Mouse (Mus musculus): ENCODE data around the gene Prdm10. TPM values are rescaled to one million over a fixed set of nuclear protein-coding genes. Genes with fewer than 3 reads are reported as not detected.

Prdm10 gene
- polyA plus RNA-seq, 2 experiments, result 2.3 to 4.9 TPM

DNA sequence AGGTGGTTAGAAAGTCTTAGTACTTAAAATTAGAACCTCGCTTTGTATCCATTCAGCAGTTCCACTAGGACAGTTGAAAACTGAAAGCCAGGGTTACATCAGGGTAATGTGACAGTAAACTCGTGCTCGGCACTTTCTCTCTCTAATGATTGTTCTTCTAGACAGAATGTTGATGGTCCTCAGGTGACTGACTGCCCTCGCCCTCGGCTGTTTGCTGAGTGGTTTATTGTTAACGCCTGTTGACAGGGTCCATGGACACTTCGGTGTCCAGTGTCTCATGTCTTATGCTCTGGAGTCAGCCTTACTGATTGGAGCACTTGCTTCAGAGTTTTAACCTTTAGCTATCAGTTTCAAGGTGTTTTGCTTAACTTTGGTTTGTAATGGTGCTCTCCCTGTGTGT, 73.7 kb downstream of the Prdm10 start:
- H3K36me3 ChIP-seq (replicated peaks; ENCODE audit: control insufficient read depth, insufficient read depth, low read depth), result peaks cover 13% of the 10 kb centered on the region
- H3K4me3 ChIP-seq (ENCODE audit: insufficient read depth in 1 of 2, low read depth in 2 of 2, low read length in 2 of 2), result no peak overlapping the region
- H3K27me3 ChIP-seq (ENCODE audit: control insufficient read depth, insufficient read depth, low read length), result no peaks in the 10 kb centered on the region
- no peaks in the 10 kb centered on the region for H3K9me3 ChIP-seq (ENCODE audit: control insufficient read depth, low read length)
- peak; percentile 23; the same call in 1 of the 2 replicates for ATAC-seq (ENCODE audit: insufficient read depth)
- TF ChIP-seq CTCF (IDR thresholded peaks at IDR 0.05; ENCODE audit: low read depth) (no peak), EP300 (IDR thresholded peaks at IDR 0.05; ENCODE audit: low read depth) (no peak)
- peak in 1 of 3 experiments; percentile 20 for DNase-seq (ENCODE audit: low read depth in 3 of 3, low spot score in 3 of 3)
- H3K27ac ChIP-seq, result no peak overlapping the region
- no peak overlapping the region for H3K9ac ChIP-seq (replicated peaks)
- H3K4me1 ChIP-seq (replicated peaks; ENCODE audit: control insufficient read depth in 2 of 2, insufficient read depth in 2 of 2, low read length in 1 of 2), result peaks cover 0 to 3% of the 10 kb centered on the region in 2 experiments; a peak in 1 of 4 replicates
- peak overlapping the region; percentile 20; the same call in 1 of the 2 replicates for H3K4me2 ChIP-seq (ENCODE audit: low read depth)
- WGBS (ENCODE audit: insufficient replicate concordance), result 64% methylated on average over 7 of the region's 7 CpGs

DNA sequence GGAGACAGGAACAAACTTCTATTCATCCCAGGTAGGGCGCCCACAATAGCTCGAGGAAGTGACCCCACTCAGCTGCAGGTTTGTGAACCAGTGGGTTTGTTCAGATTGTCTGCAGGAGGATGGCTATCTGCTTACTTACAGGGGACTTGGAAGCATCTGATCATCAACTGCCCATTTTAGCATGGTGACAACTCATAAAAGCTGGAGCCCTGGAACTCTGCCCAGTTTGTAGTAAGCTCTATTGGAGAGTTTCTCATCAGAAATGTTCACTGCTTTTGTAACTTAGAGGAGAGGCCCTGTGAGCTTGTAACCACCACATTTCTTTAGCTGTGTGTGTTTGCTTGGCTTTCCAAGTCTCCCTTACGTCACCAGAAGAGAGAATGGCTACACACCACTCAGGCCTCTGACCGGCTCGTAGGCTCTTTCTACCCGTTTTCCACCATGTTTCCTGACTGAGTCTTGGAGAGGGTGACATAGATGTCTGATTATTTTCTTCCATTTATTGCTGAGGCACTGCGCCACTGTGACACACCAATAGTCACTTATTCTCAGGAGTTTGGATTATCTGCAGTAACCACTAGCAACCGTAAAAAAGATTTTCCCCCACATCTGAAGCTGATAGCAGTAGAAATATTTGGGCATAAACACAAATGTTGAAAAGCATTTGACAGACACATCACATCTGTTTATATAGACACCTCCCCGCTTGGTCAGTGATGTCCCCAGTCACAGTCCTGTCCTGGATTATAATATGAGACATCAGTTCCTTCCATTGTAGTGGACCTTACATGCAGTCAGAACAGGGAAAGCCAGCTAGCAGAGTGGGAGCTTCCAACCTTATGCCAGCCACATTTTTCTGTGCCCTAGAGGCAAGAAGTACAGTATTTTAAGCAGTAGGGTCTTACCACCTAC, 83.6 kb downstream of the Prdm10 start:
- Histone ChIP-seq H3K36me3 (replicated peaks; ENCODE audit: control insufficient read depth, insufficient read depth, low read depth) (peaks cover 17% of the 10 kb centered on the region), H3K27ac (no peak overlapping the region), H3K4me3 (ENCODE audit: insufficient read depth in 1 of 2, low read depth in 2 of 2, low read length in 2 of 2) (no peak overlapping the region), H3K4me1 (replicated peaks; ENCODE audit: control insufficient read depth in 2 of 2, insufficient read depth in 2 of 2, low read length in 1 of 2) (peaks cover 0 to 5% of the 10 kb centered on the region in 2 experiments; a peak in 2 of 4 replicates), H3K9me3 (ENCODE audit: control insufficient read depth, low read length) (no peaks in the 10 kb centered on the region), H3K9ac (replicated peaks) (no peak overlapping the region), H3K27me3 (ENCODE audit: control insufficient read depth, insufficient read depth, low read length) (no peaks in the 10 kb centered on the region), H3K4me2 (ENCODE audit: low read depth) (no peak overlapping the region)
- no peak for TF ChIP-seq CTCF (IDR thresholded peaks at IDR 0.05; ENCODE audit: low read depth)
- no peak for TF ChIP-seq EP300 (IDR thresholded peaks at IDR 0.05; ENCODE audit: low read depth)
- DNase-seq (ENCODE audit: low read depth in 3 of 3, low spot score in 3 of 3), result no peak
- 80% methylated on average over 9 of the region's 9 CpGs for WGBS (ENCODE audit: insufficient replicate concordance)
- no peak for ATAC-seq (ENCODE audit: insufficient read depth)

DNA sequence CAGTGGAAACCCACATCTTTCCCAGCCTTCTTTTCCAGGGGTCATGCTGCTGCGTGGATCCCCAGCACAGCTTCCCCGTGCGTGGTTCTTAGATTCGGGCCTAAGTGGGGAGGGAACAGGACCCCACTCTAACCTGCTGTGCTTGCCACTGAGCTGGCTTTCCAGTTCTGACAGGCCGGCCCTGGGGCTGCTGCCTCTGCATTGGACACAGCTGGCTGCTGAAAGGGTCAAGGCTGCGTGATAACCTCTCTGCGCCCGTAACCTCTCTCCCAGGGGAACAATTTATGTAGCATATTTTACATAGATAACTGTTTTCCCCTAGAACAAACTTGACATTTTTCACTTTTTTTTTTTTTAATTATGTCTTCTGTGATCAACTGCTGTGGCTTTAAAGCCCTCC, 84.7 kb downstream of the Prdm10 start:
- no peak overlapping the region for H3K9ac ChIP-seq (replicated peaks)
- peaks cover 0 to 5% of the 10 kb centered on the region in 2 experiments; a peak in 2 of 4 replicates for H3K4me1 ChIP-seq (replicated peaks; ENCODE audit: control insufficient read depth in 2 of 2, insufficient read depth in 2 of 2, low read length in 1 of 2)
- DNase-seq (ENCODE audit: low read depth in 3 of 3, low spot score in 3 of 3), result no peak
- no peak overlapping the region for H3K4me2 ChIP-seq (ENCODE audit: low read depth)
- H3K4me3 ChIP-seq (ENCODE audit: insufficient read depth in 1 of 2, low read depth in 2 of 2, low read length in 2 of 2), result no peak overlapping the region
- peaks cover 11% of the 10 kb centered on the region for H3K36me3 ChIP-seq (replicated peaks; ENCODE audit: control insufficient read depth, insufficient read depth, low read depth)
- no peaks in the 10 kb centered on the region for H3K27me3 ChIP-seq (ENCODE audit: control insufficient read depth, insufficient read depth, low read length)
- no peaks in the 10 kb centered on the region for H3K9me3 ChIP-seq (ENCODE audit: control insufficient read depth, low read length)
- ATAC-seq (ENCODE audit: insufficient read depth), result no peak
- 71% methylated on average over 8 of the region's 8 CpGs for WGBS (ENCODE audit: insufficient replicate concordance)
- no peak for TF ChIP-seq CTCF (IDR thresholded peaks at IDR 0.05; ENCODE audit: low read depth)
- TF ChIP-seq EP300 (IDR thresholded peaks at IDR 0.05; ENCODE audit: low read depth), result no peak
- H3K27ac ChIP-seq, result no peak overlapping the region

- Histone ChIP-seq H3K27ac (no peak overlapping the region), H3K9ac (replicated peaks) (no peak overlapping the region), H3K4me3 (ENCODE audit: insufficient read depth in 1 of 2, low read depth in 2 of 2, low read length in 2 of 2) (no peak overlapping the region), H3K4me1 (replicated peaks; ENCODE audit: control insufficient read depth in 2 of 2, insufficient read depth in 2 of 2, low read length in 1 of 2) (no peaks in the 10 kb centered on the region), H3K36me3 (replicated peaks; ENCODE audit: control insufficient read depth, insufficient read depth, low read depth) (peaks cover 4% of the 10 kb centered on the region; the same call in 1 of the 2 replicates), H3K27me3 (ENCODE audit: control insufficient read depth, insufficient read depth, low read length) (no peaks in the 10 kb centered on the region), H3K4me2 (ENCODE audit: low read depth) (no peak overlapping the region), H3K9me3 (ENCODE audit: control insufficient read depth, low read length) (no peaks in the 10 kb centered on the region)
- DNase-seq (ENCODE audit: low read depth in 3 of 3, low spot score in 3 of 3) (no peak), ATAC-seq (ENCODE audit: insufficient read depth) (no peak)
- TF ChIP-seq CTCF (IDR thresholded peaks at IDR 0.05; ENCODE audit: low read depth), result no peak
- no peak for TF ChIP-seq EP300 (IDR thresholded peaks at IDR 0.05; ENCODE audit: low read depth)
- 84% methylated on average over 3 of the region's 3 CpGs for WGBS (ENCODE audit: insufficient replicate concordance)
Measured at GRCm38 (mm10) chr9:31371740-31372139, 91.4 kb downstream of the Prdm10 start.

DNA sequence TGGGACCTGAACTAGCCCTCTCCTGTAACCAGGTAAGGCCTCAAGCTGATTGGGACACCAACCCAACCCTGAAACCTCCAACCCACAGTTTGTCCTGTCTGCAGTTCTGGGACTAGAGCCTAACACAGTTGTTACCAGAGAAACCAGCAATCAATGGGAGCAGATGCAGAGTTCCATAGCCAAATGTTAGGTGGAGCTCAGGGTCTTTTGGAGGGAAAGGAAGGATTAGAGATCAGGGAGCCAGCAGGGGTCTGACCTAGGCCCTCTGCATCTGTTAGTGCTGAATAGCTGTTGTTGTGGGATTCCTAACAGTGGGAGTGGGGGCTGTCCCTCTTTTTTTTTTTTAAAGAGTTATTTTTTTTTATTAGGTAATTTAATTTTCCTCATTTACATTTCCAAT, 96.3 kb downstream of the Prdm10 start:
- Histone ChIP-seq H3K36me3 (replicated peaks; ENCODE audit: control insufficient read depth, insufficient read depth, low read depth) (no peaks in the 10 kb centered on the region; the same call in 1 of the 2 replicates), H3K4me2 (ENCODE audit: low read depth) (no peak overlapping the region), H3K9me3 (ENCODE audit: control insufficient read depth, low read length) (no peaks in the 10 kb centered on the region), H3K27ac (no peak overlapping the region), H3K9ac (replicated peaks) (no peak overlapping the region), H3K4me3 (ENCODE audit: insufficient read depth in 1 of 2, low read depth in 2 of 2, low read length in 2 of 2) (no peak overlapping the region), H3K4me1 (replicated peaks; ENCODE audit: control insufficient read depth in 2 of 2, insufficient read depth in 2 of 2, low read length in 1 of 2) (no peaks in the 10 kb centered on the region), H3K27me3 (ENCODE audit: control insufficient read depth, insufficient read depth, low read length) (no peaks in the 10 kb centered on the region)
- TF ChIP-seq EP300 (IDR thresholded peaks at IDR 0.05; ENCODE audit: low read depth) (no peak), CTCF (IDR thresholded peaks at IDR 0.05; ENCODE audit: low read depth) (no peak)
- DNase-seq (ENCODE audit: low read depth in 3 of 3, low spot score in 3 of 3) (no peak), ATAC-seq (ENCODE audit: insufficient read depth) (no peak)
